Mouse (Mus musculus): ENCODE data around the gene Hoxa2.

- TF ChIP-seq CTCF (IDR thresholded peaks at IDR 0.05) = no peak
- TF ChIP-seq POLR2A (IDR thresholded peaks at IDR 0.05; ENCODE audit: insufficient read depth, low read depth, low read length) = no peak
- TF ChIP-seq EP300 (IDR thresholded peaks at IDR 0.05; ENCODE audit: insufficient read depth, low read depth, low read length) = no peak
Measured at GRCm38 (mm10) chr6:52203121-52203370, 38.4 kb upstream of the Hoxa2 start.

Data from heart, adult 2 months (tissue).